Mouse (Mus musculus): ENCODE results near the gene Nat14.

- TF ChIP-seq CTCF (IDR thresholded peaks at IDR 0.05; ENCODE audit: low read depth, low read length) (no peak), POLR2A (IDR thresholded peaks at IDR 0.05; ENCODE audit: borderline replicate concordance, low read depth, low read length) (no peak)
Observed at GRCm38 (mm10) chr7:4876753-4877221, 45.0 kb upstream of the Nat14 start, which contains the start of gene Isoc2a.
